Mouse (Mus musculus) liver, adult 2 months (tissue): ENCODE data around the gene Txnip.

Source experiments
- CTCF ChIP-seq: fragments of 200-500 bp; IDR thresholded peaks from 2 replicates; pipeline ENCODE4 v1.5.1; 2011; ENCODE audit warnings: low read depth, low read length, control low read depth
- POLR2A ChIP-seq: fragments of 200-500 bp; IDR thresholded peaks from 2 replicates; pipeline ENCODE4 v1.6.1; 2011; ENCODE audit warnings: low read length, control low read depth; ENCODE audit not compliant: insufficient read depth; ENCODE audit errors: extremely low read depth

DNA sequence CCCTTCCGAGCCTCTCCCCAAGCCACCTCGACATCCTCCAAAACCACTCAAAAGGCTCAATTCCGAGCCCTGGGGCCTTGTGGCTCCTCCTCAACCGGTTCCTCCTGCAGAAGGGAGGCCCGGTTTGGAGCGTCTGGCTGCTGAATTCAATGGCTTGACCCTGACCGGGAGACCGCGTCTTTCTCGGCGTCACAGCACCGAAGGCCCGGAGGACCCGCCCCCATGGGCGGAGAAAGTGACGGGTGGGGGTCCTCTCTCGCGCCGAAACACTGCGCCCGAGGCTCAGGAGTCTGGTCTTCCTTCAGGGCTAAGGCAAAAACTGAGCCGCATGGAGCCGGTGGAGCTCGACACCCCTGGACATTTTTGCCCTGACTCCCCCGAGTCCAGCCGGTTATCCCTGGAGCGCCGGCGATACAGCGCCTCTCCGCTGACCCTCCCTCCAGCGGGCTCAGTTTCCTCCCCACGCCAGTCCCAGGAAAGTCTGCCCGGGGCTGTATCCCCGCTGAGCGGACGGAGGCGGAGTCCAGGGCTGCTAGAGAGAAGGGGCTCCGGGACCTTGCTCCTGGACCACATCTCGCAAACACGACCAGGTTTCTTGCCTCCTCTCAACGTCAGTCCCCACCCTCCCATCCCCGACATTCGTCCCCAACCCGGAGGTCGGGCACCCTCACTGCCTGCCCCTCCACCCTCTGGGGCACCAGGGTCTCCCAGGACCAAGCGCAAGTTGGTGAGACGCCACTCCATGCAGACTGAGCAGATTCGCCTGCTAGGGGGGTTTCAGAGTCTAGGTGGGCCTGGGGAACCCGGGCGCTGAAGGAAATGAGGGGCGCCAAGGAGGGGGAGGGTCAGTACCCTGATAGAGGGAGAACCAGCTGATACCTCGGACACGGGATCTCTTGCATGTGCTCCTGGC is 40.7 kb downstream of the Txnip start:
- TF ChIP-seq POLR2A (no peak), CTCF (no peak)
